Mouse (Mus musculus): ENCODE measurements around the gene Sc5d. TPM values are rescaled to one million over a fixed set of nuclear protein-coding genes. Genes with fewer than 3 reads are reported as not detected.
A peak's percentile ranks its signal among the peaks of the same experiment; 100 is the strongest.

Sc5d gene
- polyA plus RNA-seq, 2 experiments: 38.3 to 46.4 TPM

- Histone ChIP-seq H3K9me3 (ENCODE audit: control insufficient read depth, low read length) (no peaks in the 10 kb centered on the region), H3K4me3 (replicated peaks; ENCODE audit: low read length) (peak overlapping the region; percentile 79), H3K36me3 (ENCODE audit: control insufficient read depth, insufficient read depth, low read length) (peaks cover 14% of the 10 kb centered on the region), H3K27ac (replicated peaks; ENCODE audit: low read depth, low read length) (peak overlapping the region; percentile 58; the same call in 1 of the 2 replicates), H3K4me2 (replicated peaks; ENCODE audit: low read depth, low read length, severe bottlenecking) (peak overlapping the region; percentile 67), H3K4me1 (ENCODE audit: control insufficient read depth, insufficient read depth, low read length) (peaks cover 17% of the 10 kb centered on the region), H3K27me3 (ENCODE audit: control insufficient read depth, insufficient read depth, low read length) (no peaks in the 10 kb centered on the region), H3K9ac (ENCODE audit: low read depth, low read length, severe bottlenecking) (peak overlapping the region; percentile 83)
- no peak for TF ChIP-seq POLR2A (IDR thresholded peaks at IDR 0.05; ENCODE audit: borderline replicate concordance, extremely low read depth, insufficient read depth, insufficient read length)
- ATAC-seq (ENCODE audit: low FRiP score, low read depth) (peak; percentile 17), DNase-seq (ENCODE audit: low spot score) (peak; percentile 26)
- WGBS: 0% methylated on average over 12 of the region's 18 CpGs
These were observed 346 bp downstream of the Sc5d start for GRCm38 (mm10) chr9:42263709-42264111.

- ATAC-seq (ENCODE audit: low FRiP score, low read depth): no peak
- peaks cover 17% of the 10 kb centered on the region for H3K4me1 ChIP-seq (ENCODE audit: control insufficient read depth, insufficient read depth, low read length)
- no peak overlapping the region for H3K4me2 ChIP-seq (replicated peaks; ENCODE audit: low read depth, low read length, severe bottlenecking)
- no peak overlapping the region for H3K27ac ChIP-seq (replicated peaks; ENCODE audit: low read depth, low read length)
- H3K36me3 ChIP-seq (ENCODE audit: control insufficient read depth, insufficient read depth, low read length): peaks cover 46% of the 10 kb centered on the region
- no peak overlapping the region for H3K4me3 ChIP-seq (replicated peaks; ENCODE audit: low read length)
- no peaks in the 10 kb centered on the region for H3K27me3 ChIP-seq (ENCODE audit: control insufficient read depth, insufficient read depth, low read length)
- H3K9me3 ChIP-seq (ENCODE audit: control insufficient read depth, low read length): no peaks in the 10 kb centered on the region
- WGBS: 95% methylated on average over 5 of the region's 5 CpGs
- no peak for DNase-seq (ENCODE audit: low spot score)
- no peak overlapping the region for H3K9ac ChIP-seq (ENCODE audit: low read depth, low read length, severe bottlenecking)
- TF ChIP-seq POLR2A (IDR thresholded peaks at IDR 0.05; ENCODE audit: borderline replicate concordance, extremely low read depth, insufficient read depth, insufficient read length): no peak
These were observed 3.6 kb downstream of the Sc5d start for GRCm38 (mm10) chr9:42260481-42260880.

- 80% methylated on average over 6 of the region's 6 CpGs for WGBS
- ATAC-seq (ENCODE audit: low FRiP score, low read depth) (no peak), DNase-seq (ENCODE audit: low spot score) (no peak)
- Histone ChIP-seq H3K9ac (ENCODE audit: low read depth, low read length, severe bottlenecking) (no peak overlapping the region), H3K4me1 (ENCODE audit: control insufficient read depth, insufficient read depth, low read length) (no peaks in the 10 kb centered on the region), H3K4me3 (replicated peaks; ENCODE audit: low read length) (no peak overlapping the region), H3K9me3 (ENCODE audit: control insufficient read depth, low read length) (no peaks in the 10 kb centered on the region), H3K36me3 (ENCODE audit: control insufficient read depth, insufficient read depth, low read length) (peaks cover 23% of the 10 kb centered on the region), H3K27me3 (ENCODE audit: control insufficient read depth, insufficient read depth, low read length) (no peaks in the 10 kb centered on the region), H3K27ac (replicated peaks; ENCODE audit: low read depth, low read length) (no peak overlapping the region), H3K4me2 (replicated peaks; ENCODE audit: low read depth, low read length, severe bottlenecking) (no peak overlapping the region)
- TF ChIP-seq POLR2A (IDR thresholded peaks at IDR 0.05; ENCODE audit: borderline replicate concordance, extremely low read depth, insufficient read depth, insufficient read length): no peak
These were observed 14.9 kb downstream of the Sc5d start for GRCm38 (mm10) chr9:42249112-42249511.

GRCm38 (mm10) chr9:42246688-42247087 lies 17.4 kb downstream of the Sc5d start:
- Histone ChIP-seq H3K9ac (ENCODE audit: low read depth, low read length, severe bottlenecking) (no peak overlapping the region), H3K4me2 (replicated peaks; ENCODE audit: low read depth, low read length, severe bottlenecking) (no peak overlapping the region), H3K36me3 (ENCODE audit: control insufficient read depth, insufficient read depth, low read length) (peaks cover 10% of the 10 kb centered on the region; the same call in 1 of the 2 replicates), H3K4me1 (ENCODE audit: control insufficient read depth, insufficient read depth, low read length) (no peaks in the 10 kb centered on the region), H3K9me3 (ENCODE audit: control insufficient read depth, low read length) (no peaks in the 10 kb centered on the region), H3K27ac (replicated peaks; ENCODE audit: low read depth, low read length) (no peak overlapping the region), H3K27me3 (ENCODE audit: control insufficient read depth, insufficient read depth, low read length) (no peaks in the 10 kb centered on the region), H3K4me3 (replicated peaks; ENCODE audit: low read length) (no peak overlapping the region)
- no peak for DNase-seq (ENCODE audit: low spot score)
- TF ChIP-seq POLR2A (IDR thresholded peaks at IDR 0.05; ENCODE audit: borderline replicate concordance, extremely low read depth, insufficient read depth, insufficient read length): no peak
- WGBS: 84% methylated on average over 6 of the region's 6 CpGs
- ATAC-seq (ENCODE audit: low FRiP score, low read depth): no peak

- Histone ChIP-seq H3K9me3 (ENCODE audit: control insufficient read depth, low read length) (no peaks in the 10 kb centered on the region), H3K27ac (replicated peaks; ENCODE audit: low read depth, low read length) (no peak overlapping the region), H3K36me3 (ENCODE audit: control insufficient read depth, insufficient read depth, low read length) (peaks cover 2% of the 10 kb centered on the region; the same call in 1 of the 2 replicates), H3K9ac (ENCODE audit: low read depth, low read length, severe bottlenecking) (no peak overlapping the region), H3K27me3 (ENCODE audit: control insufficient read depth, insufficient read depth, low read length) (no peaks in the 10 kb centered on the region; the same call in 1 of the 2 replicates), H3K4me1 (ENCODE audit: control insufficient read depth, insufficient read depth, low read length) (no peaks in the 10 kb centered on the region), H3K4me2 (replicated peaks; ENCODE audit: low read depth, low read length, severe bottlenecking) (no peak overlapping the region), H3K4me3 (replicated peaks; ENCODE audit: low read length) (no peak overlapping the region)
- no peak for TF ChIP-seq POLR2A (IDR thresholded peaks at IDR 0.05; ENCODE audit: borderline replicate concordance, extremely low read depth, insufficient read depth, insufficient read length)
- ATAC-seq (ENCODE audit: low FRiP score, low read depth): no peak
- no peak for DNase-seq (ENCODE audit: low spot score)
- 82% methylated on average over 5 of the region's 5 CpGs for WGBS
These were observed 19.9 kb downstream of the Sc5d start for GRCm38 (mm10) chr9:42244173-42244572.

DNA sequence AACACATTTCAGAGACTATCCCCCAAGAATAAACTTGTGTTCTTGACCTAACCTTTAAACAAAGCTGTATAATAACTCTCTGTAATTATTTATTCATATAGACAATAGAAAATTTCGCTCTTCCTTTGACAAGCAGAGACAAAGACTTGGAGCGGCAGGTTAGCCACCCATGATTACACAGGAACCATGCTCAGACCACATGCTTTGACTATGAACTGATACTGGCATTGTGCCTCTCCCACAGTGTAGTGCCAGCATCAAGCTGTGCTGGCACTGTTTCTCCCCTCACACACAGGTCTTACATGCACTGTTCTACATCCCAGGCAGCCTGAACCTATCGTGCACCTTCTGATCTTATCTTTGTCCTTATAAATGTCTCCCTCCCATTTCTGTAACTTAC lies 23.0 kb downstream of the Sc5d start:
- WGBS: 77% methylated on average over 3 of the region's 3 CpGs
- H3K4me2 ChIP-seq (replicated peaks; ENCODE audit: low read depth, low read length, severe bottlenecking): no peak overlapping the region
- H3K36me3 ChIP-seq (ENCODE audit: control insufficient read depth, insufficient read depth, low read length): no peaks in the 10 kb centered on the region
- no peak for TF ChIP-seq POLR2A (IDR thresholded peaks at IDR 0.05; ENCODE audit: borderline replicate concordance, extremely low read depth, insufficient read depth, insufficient read length)
- H3K4me3 ChIP-seq (replicated peaks; ENCODE audit: low read length): no peak overlapping the region
- H3K4me1 ChIP-seq (ENCODE audit: control insufficient read depth, insufficient read depth, low read length): no peaks in the 10 kb centered on the region
- ATAC-seq (ENCODE audit: low FRiP score, low read depth) (no peak), DNase-seq (ENCODE audit: low spot score) (no peak)
- no peaks in the 10 kb centered on the region; the same call in 1 of the 2 replicates for H3K27me3 ChIP-seq (ENCODE audit: control insufficient read depth, insufficient read depth, low read length)
- H3K9me3 ChIP-seq (ENCODE audit: control insufficient read depth, low read length): no peaks in the 10 kb centered on the region
- no peak overlapping the region for H3K9ac ChIP-seq (ENCODE audit: low read depth, low read length, severe bottlenecking)
- no peak overlapping the region for H3K27ac ChIP-seq (replicated peaks; ENCODE audit: low read depth, low read length)

Data from limb, embryonic 14.5 days (tissue).